Mouse (Mus musculus) liver, embryonic 14.5 days (tissue): ENCODE measurements around the gene Ptprt. TPM values are rescaled to one million over a fixed set of nuclear protein-coding genes. Genes with fewer than 3 reads are reported as not detected.
"Not testable (repeated sequence)": the region's sequence is repeated elsewhere in the genome, so short reads cannot be mapped to it uniquely, and the experiment has no call there.

Source experiments
- ATAC-seq: fragments of 200-750 bp; cut with Nextera tagmentation; 2 replicates; pipeline ENCODE4 v1.8.0; 2017; ENCODE audit warnings: moderate number of reproducible peaks, mild to moderate bottlenecking, moderate library complexity; ENCODE audit not compliant: insufficient read depth
- DNase-seq, 3 experiments: peaks; one replicate each; pipeline ENCODE4 v3.0.0-alpha.2; 2012 to 2013; ENCODE audit warnings: low read depth in 3 of 3, low spot score in 3 of 3
- H3K27ac ChIP-seq: fragments of 300-500 bp; sonication (generic); 2 replicates; pipeline ENCODE4 v1.5.1; 2014; ENCODE audit warnings: moderate library complexity, mild to moderate bottlenecking, control low read depth, inconsistent platforms
- H3K27me3 ChIP-seq: fragments of 300-500 bp; sonication (generic); 2 replicates; pipeline ENCODE4 v1.6.1; 2014; ENCODE audit warnings: mild to moderate bottlenecking, low read length, moderate library complexity; ENCODE audit not compliant: control insufficient read depth, insufficient read depth
- H3K36me3 ChIP-seq: fragments of 300-500 bp; sonication (generic); replicated peaks from 2 replicates; pipeline ENCODE4 v1.6.1; 2014; ENCODE audit warnings: low read depth; ENCODE audit not compliant: control insufficient read depth, insufficient read depth
- H3K4me1 ChIP-seq, 2 experiments: fragments of 200-500 bp in 1 of 2; fragments of 300-500 bp in 1 of 2; sonication (generic) in 1 of 2; replicated peaks; 2 replicates each; pipeline ENCODE4 v1.6.1; 2012 to 2014; ENCODE audit warnings: antibody characterized with exemption in 1 of 2, inconsistent platforms in 1 of 2, low read length in 1 of 2; ENCODE audit not compliant: control insufficient read depth in 2 of 2, insufficient read depth in 2 of 2
- H3K4me2 ChIP-seq: fragments of 300-500 bp; sonication (generic); 2 replicates; pipeline ENCODE4 v1.6.1; 2014; ENCODE audit warnings: low read depth, mild to moderate bottlenecking, control low read depth, moderate library complexity
- H3K4me3 ChIP-seq, 2 experiments: fragments of 200-500 bp in 1 of 2; fragments of 300-500 bp in 1 of 2; sonication (generic) in 1 of 2; 2 replicates each; pipeline ENCODE4 v1.5.1; 2012 to 2014; ENCODE audit warnings: low read depth in 2 of 2, low read length in 2 of 2, mild to moderate bottlenecking in 2 of 2, control low read depth in 1 of 2, inconsistent platforms in 1 of 2, moderate library complexity in 1 of 2; ENCODE audit not compliant: insufficient read depth in 1 of 2
- H3K9ac ChIP-seq: fragments of 300-500 bp; sonication (generic); replicated peaks from 2 replicates; pipeline ENCODE4 v1.6.1; 2014; ENCODE audit warnings: mild to moderate bottlenecking, control low read depth, moderate library complexity
- H3K9me3 ChIP-seq: fragments of 300-500 bp; sonication (generic); 2 replicates; pipeline ENCODE4 v1.6.1; 2016; ENCODE audit warnings: low read length, mixed read lengths; ENCODE audit not compliant: control insufficient read depth
- CTCF ChIP-seq: IDR thresholded peaks from 2 replicates; pipeline ENCODE4 v1.5.1; 2016; ENCODE audit warnings: antibody characterized with exemption, low read depth, control low read depth
- EP300 ChIP-seq: IDR thresholded peaks from 2 replicates; pipeline ENCODE4 v1.6.1; 2016; ENCODE audit warnings: antibody characterized with exemption, low read depth
- WGBS: fragments of 180-500 bp; shearing (Covaris S2); extraction: QIAGEN DNeasy Blood & Tissue Kit; methylation state at CpG from one replicate; pipeline ENCODE4 v1.1.7; 2014; ENCODE audit not compliant: insufficient replicate concordance; 5-methylcytosine and 5-hydroxymethylcytosine counted together
- polyA plus RNA-seq, 2 experiments: library from polyadenylated mRNA; depleted of rRNA in 1 of 2; stranded (reverse) in 1 of 2; unstranded in 1 of 2; fragments of >200 nt; fragmentation: Nextera tagmentation in 1 of 2; extraction: Ambion mirVana in 1 of 2; gene quantifications; 2 replicates each; pipeline versions ENCODE4 v1.2.1 to v1.2.3; 2012 to 2014

The Ptprt gene
- polyA plus RNA-seq, 2 experiments: 0.07 TPM; not detected in 1

GRCm38 (mm10) chr2:162181826-162182225 is 479.1 kb downstream of the Ptprt start:
- H3K27ac ChIP-seq: no peak overlapping the region
- DNase-seq: no peak
- H3K27me3 ChIP-seq: no peaks in the 10 kb centered on the region
- H3K4me3 ChIP-seq: no peak overlapping the region
- H3K9me3 ChIP-seq: no peaks in the 10 kb centered on the region
- 61% methylated on average over 2 of the region's 2 CpGs for WGBS
- no peak for ATAC-seq
- TF ChIP-seq EP300: no peak
- TF ChIP-seq CTCF: no peak
- H3K36me3 ChIP-seq: no peaks in the 10 kb centered on the region
- H3K4me2 ChIP-seq: no peak overlapping the region
- no peaks in the 10 kb centered on the region for H3K4me1 ChIP-seq
- H3K9ac ChIP-seq: no peak overlapping the region

- no peak for ATAC-seq
These were observed 488.4 kb downstream of the Ptprt start for GRCm38 (mm10) chr2:162172529-162172928.

DNA sequence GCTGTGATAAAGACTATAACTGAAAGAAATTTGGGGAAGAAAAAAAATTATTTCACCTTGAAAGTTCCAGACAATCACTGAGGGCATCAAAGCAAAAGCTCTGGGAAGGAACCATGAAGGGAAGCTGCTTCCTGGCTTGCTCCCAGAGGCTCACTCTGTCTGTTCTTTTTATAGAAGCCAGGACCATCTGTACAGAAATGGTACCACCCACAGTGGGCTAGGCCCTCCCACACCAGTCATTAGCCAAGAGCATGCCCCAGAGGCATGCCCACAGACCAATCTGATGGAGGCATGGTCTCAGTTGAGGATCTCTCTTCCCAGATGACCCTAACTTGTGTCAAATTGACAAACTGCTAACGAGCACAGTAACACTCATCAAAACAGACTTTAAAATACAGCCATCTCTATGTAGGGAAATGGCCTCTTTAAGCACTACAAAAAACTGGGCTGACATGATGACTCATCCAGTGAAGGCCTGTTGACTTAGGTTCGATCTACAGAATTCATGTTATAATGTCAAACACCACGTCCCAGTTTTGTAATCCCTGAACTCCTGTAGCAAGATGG is 519.0 kb downstream of the Ptprt start:
- Histone ChIP-seq H3K4me2 (no peak overlapping the region), H3K27me3 (no peaks in the 10 kb centered on the region), H3K9me3 (no peaks in the 10 kb centered on the region), H3K4me1 (no peaks in the 10 kb centered on the region), H3K4me3 (no peak overlapping the region), H3K27ac (no peak overlapping the region), H3K36me3 (no peaks in the 10 kb centered on the region), H3K9ac (no peak overlapping the region)
- TF ChIP-seq EP300 (no peak), CTCF (no peak)
- ATAC-seq (no peak), DNase-seq (no peak)
- 56% methylated on average over 3 of the region's 3 CpGs for WGBS

More at GRCm38 (mm10) chr2:162172529-162172928, 488.4 kb downstream of the Ptprt start:
- no peaks in the 10 kb centered on the region for H3K27me3 ChIP-seq
- H3K27ac ChIP-seq: no peak overlapping the region
- H3K4me2 ChIP-seq: no peak overlapping the region
- no peak for DNase-seq
- no peak for TF ChIP-seq CTCF
- TF ChIP-seq EP300: no peak
- no peak overlapping the region for H3K4me3 ChIP-seq
- no peaks in the 10 kb centered on the region for H3K36me3 ChIP-seq
- no peak overlapping the region for H3K9ac ChIP-seq
- no peaks in the 10 kb centered on the region for H3K9me3 ChIP-seq
- 33% methylated on average over 1 of the region's 1 CpGs for WGBS
- no peaks in the 10 kb centered on the region for H3K4me1 ChIP-seq

DNA sequence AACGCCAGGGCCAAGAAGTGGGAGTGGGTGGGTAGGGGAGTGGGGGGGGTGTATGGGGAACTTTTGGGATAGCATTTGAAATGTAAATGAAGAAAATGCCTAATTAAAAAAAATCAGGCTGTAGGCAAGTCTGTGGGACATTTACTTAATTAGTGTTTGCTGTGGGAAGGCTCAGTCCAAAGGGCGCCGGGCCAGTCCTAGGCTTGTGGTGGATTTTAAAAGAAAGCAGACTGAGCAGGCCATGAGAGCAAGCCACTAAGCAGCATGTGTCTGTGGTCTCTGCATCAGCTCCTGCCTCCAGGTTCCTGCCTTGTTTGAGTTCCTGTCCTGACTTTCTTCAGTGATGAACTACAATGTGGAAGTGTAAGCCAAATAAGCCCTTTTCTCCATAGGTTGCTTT is 524.8 kb downstream of the Ptprt start:
- not testable (repeated sequence) for H3K9me3 ChIP-seq, H3K4me3 ChIP-seq, H3K36me3 ChIP-seq, H3K27me3 ChIP-seq, ATAC-seq, DNase-seq, H3K27ac ChIP-seq, H3K4me2 ChIP-seq, H3K4me1 ChIP-seq, H3K9ac ChIP-seq
- 64% methylated on average over 3 of the region's 3 CpGs for WGBS

- H3K36me3 ChIP-seq: no peaks in the 10 kb centered on the region
- H3K9me3 ChIP-seq: no peaks in the 10 kb centered on the region
- H3K9ac ChIP-seq: no peak overlapping the region
- WGBS: 60% methylated on average over 4 of the region's 4 CpGs
- H3K4me1 ChIP-seq: no peaks in the 10 kb centered on the region
- no peak for ATAC-seq
- no peaks in the 10 kb centered on the region for H3K27me3 ChIP-seq
- TF ChIP-seq EP300 (no peak), CTCF (no peak)
- no peak for DNase-seq
- H3K27ac ChIP-seq: no peak overlapping the region
- no peak overlapping the region for H3K4me2 ChIP-seq
- no peak overlapping the region for H3K4me3 ChIP-seq
These were observed 529.2 kb downstream of the Ptprt start for GRCm38 (mm10) chr2:162131607-162132304.
